Mouse (Mus musculus) testis, adult 2 months (tissue): ENCODE measurements around the gene Acsm3.
"Not testable (repeated sequence)": the region's sequence is repeated elsewhere in the genome, so short reads cannot be mapped to it uniquely, and the experiment has no call there.

Source experiments
- CTCF ChIP-seq: fragments of 200-500 bp; IDR thresholded peaks from 2 replicates; pipeline ENCODE4 v1.5.1; 2012; ENCODE audit warnings: low read depth, mild to moderate bottlenecking, inconsistent platforms, low read length, moderate library complexity; ENCODE audit not compliant: control insufficient read depth, insufficient read depth, insufficient replicate concordance
- POLR2A ChIP-seq: fragments of 200-500 bp; IDR thresholded peaks from 2 replicates; pipeline ENCODE4 v1.6.1; 2012; ENCODE audit warnings: low read depth, mild to moderate bottlenecking, inconsistent platforms, low read length, moderate library complexity; ENCODE audit not compliant: control insufficient read depth

- not testable (repeated sequence) for TF ChIP-seq CTCF, POLR2A
These were observed 20.8 kb upstream of the Acsm3 start for GRCm38 (mm10) chr7:119739798-119740468.
